Mouse (Mus musculus): ENCODE measurements around the gene Nutm2. TPM values are rescaled to one million over a fixed set of nuclear protein-coding genes. Genes with fewer than 3 reads are reported as not detected.
"Not testable (repeated sequence)": the region's sequence is repeated elsewhere in the genome, so short reads cannot be mapped to it uniquely, and the experiment has no call there.

Nutm2 gene
- polyA plus RNA-seq, 1 experiment from 2014 or later, result not detected

GRCm38 (mm10) chr13:50464621-50465562, 2.2 kb upstream of the Nutm2 start:
- Histone ChIP-seq H3K4me1 (replicated peaks) (no peaks in the 10 kb centered on the region; the same call in 1 of the 2 replicates), H3K27ac (no peak overlapping the region), H3K9ac (no peak overlapping the region), H3K4me3 (peak overlapping the region; percentile 34), H3K4me2 (peak overlapping the region; percentile 58), H3K9me3 (replicated peaks) (no peaks in the 10 kb centered on the region), H3K36me3 (no peaks in the 10 kb centered on the region), H3K27me3 (no peaks in the 10 kb centered on the region)
- no peak for ATAC-seq (replicated peaks; ENCODE audit: insufficient number of reproducible peaks, insufficient read depth, low FRiP score, low read depth)
- 30% methylated on average over 27 of the region's 27 CpGs for WGBS

GRCm38 (mm10) chr13:50488510-50488909, 21.4 kb downstream of the Nutm2 start:
- not testable (repeated sequence) for H3K36me3 ChIP-seq; H3K4me2 ChIP-seq; H3K27me3 ChIP-seq; H3K4me3 ChIP-seq; ATAC-seq (replicated peaks; ENCODE audit: insufficient number of reproducible peaks, insufficient read depth, low FRiP score, low read depth); H3K9ac ChIP-seq; H3K9me3 ChIP-seq (replicated peaks); H3K4me1 ChIP-seq (replicated peaks); H3K27ac ChIP-seq

GRCm38 (mm10) chr13:50510470-50511343, 43.6 kb downstream of the Nutm2 start:
- not testable (repeated sequence) for ATAC-seq (replicated peaks; ENCODE audit: insufficient number of reproducible peaks, insufficient read depth, low FRiP score, low read depth); H3K4me1 ChIP-seq (replicated peaks); H3K9ac ChIP-seq; H3K4me3 ChIP-seq; H3K9me3 ChIP-seq (replicated peaks); H3K27ac ChIP-seq; H3K36me3 ChIP-seq; H3K4me2 ChIP-seq; H3K27me3 ChIP-seq
- WGBS, result 76% methylated on average over 9 of the region's 9 CpGs

Other genes with a start within 250 kb of the Nutm2 start
- not detected in 2 replicates for gene Gm906, start 217.0 kb upstream of the Nutm2 start, polyA plus RNA-seq (2015; fragmentation: Nextera tagmentation; extraction: Ambion mirVana)
- 18.5 and 21.9 TPM in 2 replicates for gene Fbxw17, start 49.4 kb upstream of the Nutm2 start, polyA plus RNA-seq (2015; fragmentation: Nextera tagmentation; extraction: Ambion mirVana)
- gene Gm47429, start 23.4 kb upstream of the Nutm2 start, polyA plus RNA-seq (2015; fragmentation: Nextera tagmentation; extraction: Ambion mirVana), result not detected in 2 replicates
- not detected in 2 replicates for gene Gm904, start 175.9 kb downstream of the Nutm2 start, polyA plus RNA-seq (2015; fragmentation: Nextera tagmentation; extraction: Ambion mirVana)
- gene Gm8765, start 231.0 kb downstream of the Nutm2 start, polyA plus RNA-seq (2015; fragmentation: Nextera tagmentation; extraction: Ambion mirVana), result not detected in 2 replicates